Mouse (Mus musculus): ENCODE measurements around the gene Slc17a5. TPM values are rescaled to one million over a fixed set of nuclear protein-coding genes. Genes with fewer than 3 reads are reported as not detected.

The Slc17a5 gene
- polyA plus RNA-seq, 1 experiment from 2014 or later, result 11.8 TPM

GRCm38 (mm10) chr9:78532341-78532819 lies 55.5 kb downstream of the Slc17a5 start:
- peak overlapping the region; percentile 18; the same call in 1 of the 2 replicates for H3K4me2 ChIP-seq (ENCODE audit: low read length)
- H3K27ac ChIP-seq (ENCODE audit: low read depth), result peak overlapping the region; percentile 74
- ATAC-seq (replicated peaks; ENCODE audit: low FRiP score, low TSS enrichment, low read depth) (peak; percentile 74; the same call in 1 of the 2 replicates), DNase-seq (ENCODE audit: low spot score) (peak; percentile 63)
- H3K4me1 ChIP-seq (replicated peaks; ENCODE audit: control insufficient read depth, insufficient read depth, low read length), result peaks cover 11% of the 10 kb centered on the region
- H3K9ac ChIP-seq (ENCODE audit: low read length), result no peak overlapping the region
- no peaks in the 10 kb centered on the region for H3K9me3 ChIP-seq (ENCODE audit: control insufficient read depth, low read length)
- H3K4me3 ChIP-seq (ENCODE audit: low read depth, low read length), result no peak overlapping the region
- H3K27me3 ChIP-seq (replicated peaks; ENCODE audit: control insufficient read depth, insufficient read depth, low read length), result no peaks in the 10 kb centered on the region
- 37% methylated on average over 9 of the region's 9 CpGs for WGBS
- no peaks in the 10 kb centered on the region for H3K36me3 ChIP-seq (ENCODE audit: control insufficient read depth, insufficient read depth, low read length)

- Histone ChIP-seq H3K27ac (ENCODE audit: low read depth) (peak overlapping the region; percentile 74), H3K27me3 (replicated peaks; ENCODE audit: control insufficient read depth, insufficient read depth, low read length) (no peaks in the 10 kb centered on the region), H3K4me1 (replicated peaks; ENCODE audit: control insufficient read depth, insufficient read depth, low read length) (peaks cover 11% of the 10 kb centered on the region), H3K36me3 (ENCODE audit: control insufficient read depth, insufficient read depth, low read length) (no peaks in the 10 kb centered on the region), H3K4me3 (ENCODE audit: low read depth, low read length) (no peak overlapping the region), H3K9me3 (ENCODE audit: control insufficient read depth, low read length) (no peaks in the 10 kb centered on the region), H3K4me2 (ENCODE audit: low read length) (no peak overlapping the region; the same call in 1 of the 2 replicates), H3K9ac (ENCODE audit: low read length) (no peak overlapping the region)
- no peak for ATAC-seq (replicated peaks; ENCODE audit: low FRiP score, low TSS enrichment, low read depth)
- WGBS, result 41% methylated on average over 5 of the region's 5 CpGs
- no peak for DNase-seq (ENCODE audit: low spot score)
Observed at GRCm38 (mm10) chr9:78531816-78532215, 56.0 kb downstream of the Slc17a5 start.

- Histone ChIP-seq H3K4me1 (replicated peaks; ENCODE audit: control insufficient read depth, insufficient read depth, low read length) (peaks cover 11% of the 10 kb centered on the region), H3K27ac (ENCODE audit: low read depth) (peak overlapping the region; percentile 95), H3K9me3 (ENCODE audit: control insufficient read depth, low read length) (no peaks in the 10 kb centered on the region), H3K36me3 (ENCODE audit: control insufficient read depth, insufficient read depth, low read length) (no peaks in the 10 kb centered on the region), H3K9ac (ENCODE audit: low read length) (peak overlapping the region; percentile 69), H3K4me3 (ENCODE audit: low read depth, low read length) (peak overlapping the region; percentile 41), H3K27me3 (replicated peaks; ENCODE audit: control insufficient read depth, insufficient read depth, low read length) (no peaks in the 10 kb centered on the region), H3K4me2 (ENCODE audit: low read length) (peak overlapping the region; percentile 92)
- ATAC-seq (replicated peaks; ENCODE audit: low FRiP score, low TSS enrichment, low read depth) (peak; percentile 56; the same call in 1 of the 2 replicates), DNase-seq (ENCODE audit: low spot score) (peak; percentile 96)
- WGBS, result 3% methylated on average over 16 of the region's 16 CpGs
Observed at GRCm38 (mm10) chr9:78527767-78528381, 60.0 kb downstream of the Slc17a5 start.

GRCm38 (mm10) chr9:78527301-78527761 lies 60.5 kb downstream of the Slc17a5 start:
- peak overlapping the region; percentile 69 for H3K9ac ChIP-seq (ENCODE audit: low read length)
- WGBS, result under 1% methylated on average over 24 of the region's 24 CpGs
- peak overlapping the region; percentile 95 for H3K27ac ChIP-seq (ENCODE audit: low read depth)
- ATAC-seq (replicated peaks; ENCODE audit: low FRiP score, low TSS enrichment, low read depth), result peak; percentile 83
- no peaks in the 10 kb centered on the region for H3K27me3 ChIP-seq (replicated peaks; ENCODE audit: control insufficient read depth, insufficient read depth, low read length)
- peak overlapping the region; percentile 41 for H3K4me3 ChIP-seq (ENCODE audit: low read depth, low read length)
- peak overlapping the region; percentile 92 for H3K4me2 ChIP-seq (ENCODE audit: low read length)
- peaks cover 7% of the 10 kb centered on the region for H3K4me1 ChIP-seq (replicated peaks; ENCODE audit: control insufficient read depth, insufficient read depth, low read length)
- peak; percentile 88 for DNase-seq (ENCODE audit: low spot score)
- H3K9me3 ChIP-seq (ENCODE audit: control insufficient read depth, low read length), result no peaks in the 10 kb centered on the region
- no peaks in the 10 kb centered on the region for H3K36me3 ChIP-seq (ENCODE audit: control insufficient read depth, insufficient read depth, low read length)

- Histone ChIP-seq H3K36me3 (ENCODE audit: control insufficient read depth, insufficient read depth, low read length) (no peaks in the 10 kb centered on the region), H3K27me3 (replicated peaks; ENCODE audit: control insufficient read depth, insufficient read depth, low read length) (no peaks in the 10 kb centered on the region), H3K9ac (ENCODE audit: low read length) (no peak overlapping the region), H3K4me2 (ENCODE audit: low read length) (no peak overlapping the region), H3K4me1 (replicated peaks; ENCODE audit: control insufficient read depth, insufficient read depth, low read length) (peaks cover 5% of the 10 kb centered on the region), H3K9me3 (ENCODE audit: control insufficient read depth, low read length) (no peaks in the 10 kb centered on the region), H3K27ac (ENCODE audit: low read depth) (0 out of 2 replicates have a peak overlapping the region, but pooled peaks have one; percentile 95), H3K4me3 (ENCODE audit: low read depth, low read length) (no peak overlapping the region)
- 86% methylated on average over 2 of the region's 2 CpGs for WGBS
- ATAC-seq (replicated peaks; ENCODE audit: low FRiP score, low TSS enrichment, low read depth) (no peak), DNase-seq (ENCODE audit: low spot score) (no peak)
Observed at GRCm38 (mm10) chr9:78526206-78526605, 61.6 kb downstream of the Slc17a5 start.

- H3K4me2 ChIP-seq (ENCODE audit: low read length), result no peak overlapping the region
- no peaks in the 10 kb centered on the region for H3K9me3 ChIP-seq (ENCODE audit: control insufficient read depth, low read length)
- 90% methylated on average over 17 of the region's 17 CpGs for WGBS
- no peak overlapping the region for H3K27ac ChIP-seq (ENCODE audit: low read depth)
- peaks cover 5% of the 10 kb centered on the region for H3K4me1 ChIP-seq (replicated peaks; ENCODE audit: control insufficient read depth, insufficient read depth, low read length)
- ATAC-seq (replicated peaks; ENCODE audit: low FRiP score, low TSS enrichment, low read depth), result no peak
- no peak for DNase-seq (ENCODE audit: low spot score)
- no peaks in the 10 kb centered on the region for H3K27me3 ChIP-seq (replicated peaks; ENCODE audit: control insufficient read depth, insufficient read depth, low read length)
- no peak overlapping the region for H3K4me3 ChIP-seq (ENCODE audit: low read depth, low read length)
- H3K9ac ChIP-seq (ENCODE audit: low read length), result no peak overlapping the region
- no peaks in the 10 kb centered on the region for H3K36me3 ChIP-seq (ENCODE audit: control insufficient read depth, insufficient read depth, low read length)
Observed at GRCm38 (mm10) chr9:78525451-78526135, 62.2 kb downstream of the Slc17a5 start.

GRCm38 (mm10) chr9:78521689-78522088 lies 66.2 kb downstream of the Slc17a5 start:
- peak overlapping the region; percentile 74 for H3K27ac ChIP-seq (ENCODE audit: low read depth)

GRCm38 (mm10) chr9:78520780-78521601 lies 66.8 kb downstream of the Slc17a5 start:
- ATAC-seq (replicated peaks; ENCODE audit: low FRiP score, low TSS enrichment, low read depth) (peak; percentile 51), DNase-seq (ENCODE audit: low spot score) (peak; percentile 81)
- WGBS, result 3% methylated on average over 40 of the region's 40 CpGs
- Histone ChIP-seq H3K9me3 (ENCODE audit: control insufficient read depth, low read length) (no peaks in the 10 kb centered on the region), H3K36me3 (ENCODE audit: control insufficient read depth, insufficient read depth, low read length) (no peaks in the 10 kb centered on the region), H3K27ac (ENCODE audit: low read depth) (peak overlapping the region; percentile 74), H3K4me1 (replicated peaks; ENCODE audit: control insufficient read depth, insufficient read depth, low read length) (no peaks in the 10 kb centered on the region; the same call in 1 of the 2 replicates), H3K4me2 (ENCODE audit: low read length) (peak overlapping the region; percentile 95), H3K27me3 (replicated peaks; ENCODE audit: control insufficient read depth, insufficient read depth, low read length) (no peaks in the 10 kb centered on the region), H3K9ac (ENCODE audit: low read length) (peak overlapping the region; percentile 56), H3K4me3 (ENCODE audit: low read depth, low read length) (peak overlapping the region; percentile 51)

More at GRCm38 (mm10) chr9:78521689-78522088, 66.2 kb downstream of the Slc17a5 start:
- WGBS, result 31% methylated on average over 14 of the region's 14 CpGs
- DNase-seq (ENCODE audit: low spot score) (peak; percentile 67), ATAC-seq (replicated peaks; ENCODE audit: low FRiP score, low TSS enrichment, low read depth) (no peak)
- Histone ChIP-seq H3K9ac (ENCODE audit: low read length) (no peak overlapping the region), H3K4me1 (replicated peaks; ENCODE audit: control insufficient read depth, insufficient read depth, low read length) (no peaks in the 10 kb centered on the region; the same call in 1 of the 2 replicates), H3K4me3 (ENCODE audit: low read depth, low read length) (peak overlapping the region; percentile 51), H3K27me3 (replicated peaks; ENCODE audit: control insufficient read depth, insufficient read depth, low read length) (no peaks in the 10 kb centered on the region), H3K36me3 (ENCODE audit: control insufficient read depth, insufficient read depth, low read length) (no peaks in the 10 kb centered on the region), H3K9me3 (ENCODE audit: control insufficient read depth, low read length) (no peaks in the 10 kb centered on the region), H3K4me2 (ENCODE audit: low read length) (peak overlapping the region; percentile 95)
